Mouse (Mus musculus): Measurements from ENCODE around the gene Mvb12b. TPM values are rescaled to one million over a fixed set of nuclear protein-coding genes. Genes with fewer than 3 reads are reported as not detected.

Mvb12b gene
- polyA plus RNA-seq, 1 experiment = 8.9 TPM

GRCm38 (mm10) chr2:33892354-33892753, 4.6 kb upstream of the Mvb12b start:
- Histone ChIP-seq H3K9me3 (ENCODE audit: control insufficient read depth, low read length) (no peaks in the 10 kb centered on the region; the same call in 1 of the 2 replicates), H3K4me3 (replicated peaks) (no peak overlapping the region), H3K36me3 (ENCODE audit: control insufficient read depth) (no peaks in the 10 kb centered on the region), H3K4me1 (ENCODE audit: control insufficient read depth) (peaks cover 10% of the 10 kb centered on the region), H3K27me3 (ENCODE audit: control insufficient read depth) (peaks cover 14% of the 10 kb centered on the region)
- TF ChIP-seq GATA1 (IDR thresholded peaks at IDR 0.05; ENCODE audit: low read length) (no peak), TAL1 (IDR thresholded peaks at IDR 0.05; ENCODE audit: low read length) (no peak)

DNA sequence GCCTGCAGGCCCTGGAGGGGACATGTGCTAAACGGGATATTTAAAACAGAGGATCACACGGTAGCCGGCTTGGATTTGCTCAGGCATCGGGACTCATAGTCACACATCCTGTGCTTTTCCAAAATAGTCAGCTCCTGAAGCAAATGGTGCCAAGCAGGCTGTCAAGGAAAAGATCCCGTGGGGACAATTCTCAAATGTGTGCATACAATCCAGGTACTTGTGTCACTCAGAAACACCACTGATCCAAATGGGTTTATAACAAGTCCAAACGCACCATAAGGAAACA, 297 bp upstream of the Mvb12b start:
- Histone ChIP-seq H3K9me3 (ENCODE audit: control insufficient read depth, low read length) (no peaks in the 10 kb centered on the region; the same call in 1 of the 2 replicates), H3K4me1 (ENCODE audit: control insufficient read depth) (peaks cover 36% of the 10 kb centered on the region), H3K36me3 (ENCODE audit: control insufficient read depth) (peaks cover 9% of the 10 kb centered on the region), H3K27me3 (ENCODE audit: control insufficient read depth) (peaks cover 12% of the 10 kb centered on the region), H3K4me3 (replicated peaks) (peak overlapping the region; percentile 95)
- TF ChIP-seq GATA1 (IDR thresholded peaks at IDR 0.05; ENCODE audit: low read length) = no peak
- no peak for TF ChIP-seq TAL1 (IDR thresholded peaks at IDR 0.05; ENCODE audit: low read length)

- H3K9me3 ChIP-seq (ENCODE audit: control insufficient read depth, low read length) = no peaks in the 10 kb centered on the region; the same call in 1 of the 2 replicates
Measured at GRCm38 (mm10) chr2:33886386-33887327, 1.1 kb downstream of the Mvb12b start.

DNA sequence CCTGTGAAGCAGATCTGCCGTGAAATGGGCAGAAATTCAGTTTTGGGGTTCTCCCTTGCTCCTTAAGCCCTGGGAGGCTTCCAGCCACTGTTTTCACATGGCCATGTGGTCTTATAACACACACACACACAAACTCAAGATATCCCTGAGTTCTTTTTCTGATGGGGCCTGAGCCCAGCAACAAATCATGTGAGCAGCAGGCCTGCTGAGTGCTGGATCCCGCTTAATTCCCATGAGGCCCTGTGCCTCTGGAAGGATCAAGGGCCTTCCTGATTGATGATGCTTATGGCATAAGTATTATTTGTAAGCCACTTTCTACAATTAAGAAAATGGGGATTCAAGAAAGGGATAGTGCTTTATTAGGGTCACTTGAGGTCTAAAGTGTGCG, 2.5 kb downstream of the Mvb12b start:
- peaks cover 6% of the 10 kb centered on the region; the same call in 1 of the 2 replicates for H3K27me3 ChIP-seq (ENCODE audit: control insufficient read depth)
- peak overlapping the region; percentile 25 for H3K4me3 ChIP-seq (replicated peaks)
- TF ChIP-seq TAL1 (IDR thresholded peaks at IDR 0.05; ENCODE audit: low read length) = no peak
- TF ChIP-seq GATA1 (IDR thresholded peaks at IDR 0.05; ENCODE audit: low read length) = no peak
- peaks cover 43% of the 10 kb centered on the region for H3K4me1 ChIP-seq (ENCODE audit: control insufficient read depth)
- H3K9me3 ChIP-seq (ENCODE audit: control insufficient read depth, low read length) = no peaks in the 10 kb centered on the region
- H3K36me3 ChIP-seq (ENCODE audit: control insufficient read depth) = peaks cover 23% of the 10 kb centered on the region

More at GRCm38 (mm10) chr2:33886386-33887327, 1.1 kb downstream of the Mvb12b start:
- TF ChIP-seq GATA1 (IDR thresholded peaks at IDR 0.05; ENCODE audit: low read length) = peak; percentile 61
- TF ChIP-seq TAL1 (IDR thresholded peaks at IDR 0.05; ENCODE audit: low read length) = 0 out of 3 replicates have a peak, but pooled peaks have one; percentile 19
- peak overlapping the region; percentile 95 for H3K4me3 ChIP-seq (replicated peaks)
- H3K36me3 ChIP-seq (ENCODE audit: control insufficient read depth) = peaks cover 14% of the 10 kb centered on the region
- peaks cover 12% of the 10 kb centered on the region for H3K27me3 ChIP-seq (ENCODE audit: control insufficient read depth)
- peaks cover 42% of the 10 kb centered on the region for H3K4me1 ChIP-seq (ENCODE audit: control insufficient read depth)

DNA sequence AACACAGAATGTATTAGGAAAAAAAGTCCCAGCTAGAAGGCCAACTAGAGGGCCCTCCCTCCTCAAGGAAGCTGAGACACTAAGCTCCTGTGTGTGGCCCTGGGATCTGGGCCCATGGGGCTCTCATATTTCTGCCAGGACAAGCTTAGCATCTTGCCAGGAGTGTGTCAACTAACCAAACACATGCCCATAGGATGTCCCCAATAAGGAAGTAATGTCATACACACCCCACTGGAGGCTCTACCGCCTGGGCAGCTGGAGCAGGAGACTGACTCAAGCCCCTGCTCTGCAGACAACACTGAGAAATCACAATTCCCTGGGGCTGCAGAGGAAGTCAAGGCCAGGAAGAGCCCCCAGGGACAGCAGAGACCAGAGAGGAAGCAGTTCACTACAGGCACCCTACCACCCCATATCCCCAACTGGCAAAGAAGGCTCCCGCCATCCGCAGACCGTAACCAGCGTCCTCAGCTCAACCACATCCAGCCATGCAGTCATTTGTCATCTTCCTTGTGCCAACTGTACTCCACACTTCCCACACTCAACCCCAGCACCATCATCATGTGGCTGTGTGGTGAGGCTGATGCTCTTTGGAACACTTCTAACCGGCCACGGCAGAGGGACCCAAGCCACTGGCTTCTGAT, 3.0 kb downstream of the Mvb12b start:
- Histone ChIP-seq H3K4me3 (replicated peaks) (peak overlapping the region; percentile 25), H3K4me1 (ENCODE audit: control insufficient read depth) (peaks cover 44% of the 10 kb centered on the region), H3K9me3 (ENCODE audit: control insufficient read depth, low read length) (no peaks in the 10 kb centered on the region), H3K36me3 (ENCODE audit: control insufficient read depth) (peaks cover 23% of the 10 kb centered on the region), H3K27me3 (ENCODE audit: control insufficient read depth) (peaks cover 6% of the 10 kb centered on the region; the same call in 1 of the 2 replicates)
- TF ChIP-seq GATA1 (IDR thresholded peaks at IDR 0.05; ENCODE audit: low read length) (no peak), TAL1 (IDR thresholded peaks at IDR 0.05; ENCODE audit: low read length) (no peak)

GRCm38 (mm10) chr2:33879223-33879622, 8.5 kb downstream of the Mvb12b start:
- Histone ChIP-seq H3K4me3 (replicated peaks) (no peak overlapping the region), H3K36me3 (ENCODE audit: control insufficient read depth) (peaks cover 37% of the 10 kb centered on the region), H3K4me1 (ENCODE audit: control insufficient read depth) (peaks cover 37% of the 10 kb centered on the region), H3K9me3 (ENCODE audit: control insufficient read depth, low read length) (no peaks in the 10 kb centered on the region), H3K27me3 (ENCODE audit: control insufficient read depth) (no peaks in the 10 kb centered on the region)
- TF ChIP-seq GATA1 (IDR thresholded peaks at IDR 0.05; ENCODE audit: low read length) (no peak), TAL1 (IDR thresholded peaks at IDR 0.05; ENCODE audit: low read length) (no peak)

GRCm38 (mm10) chr2:33878437-33878836, 9.3 kb downstream of the Mvb12b start:
- TF ChIP-seq TAL1 (IDR thresholded peaks at IDR 0.05; ENCODE audit: low read length) (no peak), GATA1 (IDR thresholded peaks at IDR 0.05; ENCODE audit: low read length) (no peak)
- Histone ChIP-seq H3K4me3 (replicated peaks) (no peak overlapping the region), H3K9me3 (ENCODE audit: control insufficient read depth, low read length) (no peaks in the 10 kb centered on the region), H3K36me3 (ENCODE audit: control insufficient read depth) (peaks cover 45% of the 10 kb centered on the region), H3K27me3 (ENCODE audit: control insufficient read depth) (no peaks in the 10 kb centered on the region), H3K4me1 (ENCODE audit: control insufficient read depth) (peaks cover 37% of the 10 kb centered on the region)

GRCm38 (mm10) chr2:33877663-33878360, 9.9 kb downstream of the Mvb12b start:
- peaks cover 49% of the 10 kb centered on the region for H3K36me3 ChIP-seq (ENCODE audit: control insufficient read depth)
- peaks cover 34% of the 10 kb centered on the region for H3K4me1 ChIP-seq (ENCODE audit: control insufficient read depth)
- H3K9me3 ChIP-seq (ENCODE audit: control insufficient read depth, low read length) = no peaks in the 10 kb centered on the region
- H3K27me3 ChIP-seq (ENCODE audit: control insufficient read depth) = no peaks in the 10 kb centered on the region
- no peak overlapping the region for H3K4me3 ChIP-seq (replicated peaks)
- TF ChIP-seq GATA1 (IDR thresholded peaks at IDR 0.05; ENCODE audit: low read length) (no peak), TAL1 (IDR thresholded peaks at IDR 0.05; ENCODE audit: low read length) (no peak)
